Mouse (Mus musculus): Measurements from ENCODE around the gene Nek6.

Nek6 gene

DNA sequence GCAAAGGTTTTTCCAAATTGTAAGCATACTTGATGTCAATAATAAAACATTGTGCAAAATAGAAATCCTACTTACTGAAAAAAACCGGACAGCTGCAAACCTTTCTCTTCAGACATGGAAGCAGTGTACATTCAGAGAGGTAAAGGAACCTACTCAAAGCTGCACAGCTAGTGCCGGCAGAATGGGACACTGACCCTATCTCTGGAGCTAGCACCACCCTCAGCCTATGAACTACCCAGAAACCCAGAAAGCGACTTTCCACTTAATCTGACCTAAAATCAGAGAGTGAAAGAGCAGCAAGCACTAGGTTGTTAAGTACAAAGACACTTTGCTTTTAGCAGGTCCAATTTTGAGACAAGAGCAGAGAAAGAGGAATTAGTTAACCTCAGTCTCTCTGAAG is 112.0 kb downstream of the Nek6 start:
- no peak for DNase-seq (ENCODE audit: low spot score)

DNA sequence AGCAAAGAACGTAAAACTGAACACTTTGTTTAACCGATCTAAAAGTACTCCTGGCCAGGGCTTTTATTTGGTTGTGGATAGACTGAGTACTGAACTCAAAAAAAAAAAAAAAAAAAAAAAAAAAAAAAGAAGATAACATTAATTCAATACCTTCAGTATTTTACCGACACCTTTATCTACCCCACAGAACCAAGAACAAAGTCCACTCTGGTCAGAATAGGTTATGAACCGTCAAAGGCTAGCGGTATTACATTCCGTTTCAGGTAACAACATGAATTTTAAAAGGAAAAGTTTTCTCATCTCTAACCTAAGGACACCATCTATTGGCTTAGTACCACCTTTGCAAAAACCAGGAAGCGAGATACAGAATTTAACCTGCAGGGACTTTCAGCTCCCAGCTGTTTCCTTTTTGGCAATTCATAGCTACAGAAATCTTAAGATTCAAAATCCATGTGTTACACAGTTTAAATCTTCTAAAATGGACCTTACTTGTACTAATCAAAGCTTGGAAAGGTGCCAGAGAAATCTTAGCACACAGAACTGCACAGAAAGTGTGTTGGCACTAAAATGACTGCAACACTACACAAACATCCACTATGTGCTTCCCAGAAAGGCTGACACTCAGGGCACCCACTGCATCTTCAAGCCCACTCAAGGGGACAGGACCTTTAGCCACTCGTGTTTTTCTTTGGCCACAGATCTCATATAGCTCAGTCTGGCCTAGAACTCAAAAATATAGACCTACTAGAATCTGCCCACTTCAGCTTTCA is 112.6 kb downstream of the Nek6 start:
- DNase-seq (ENCODE audit: low spot score), result no peak

- no peak for DNase-seq (ENCODE audit: low spot score)
These were observed 117.4 kb downstream of the Nek6 start for GRCm38 (mm10) chr2:38628801-38629200.

- DNase-seq (ENCODE audit: low spot score), result no peak
These were observed 118.0 kb downstream of the Nek6 start for GRCm38 (mm10) chr2:38629451-38629850.

- DNase-seq (ENCODE audit: low spot score), result no peak
These were observed 119.1 kb downstream of the Nek6 start for GRCm38 (mm10) chr2:38630574-38630973.

- DNase-seq (ENCODE audit: low spot score), result no peak
These were observed 126.3 kb downstream of the Nek6 start for GRCm38 (mm10) chr2:38637716-38638267.

DNA sequence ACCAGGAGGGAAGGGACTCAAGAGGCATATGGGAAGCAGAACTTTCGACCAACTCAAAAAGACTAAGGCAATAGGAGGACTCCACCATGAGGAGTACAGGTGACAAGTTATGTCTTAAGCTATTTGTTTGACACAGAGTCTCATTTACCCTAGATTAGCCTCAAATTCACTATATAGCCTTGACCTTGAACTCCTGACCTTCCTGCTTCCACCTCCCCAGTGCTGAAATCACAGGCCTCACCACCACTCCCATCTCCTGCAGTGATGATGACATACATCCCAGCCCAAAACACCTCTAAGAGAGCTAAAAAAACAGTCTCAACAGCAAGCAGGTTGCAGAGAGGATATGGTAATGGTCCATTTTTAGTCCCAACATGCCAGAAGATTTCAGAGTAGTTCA is 130.3 kb downstream of the Nek6 start:
- DNase-seq (ENCODE audit: low spot score), result no peak

DNA sequence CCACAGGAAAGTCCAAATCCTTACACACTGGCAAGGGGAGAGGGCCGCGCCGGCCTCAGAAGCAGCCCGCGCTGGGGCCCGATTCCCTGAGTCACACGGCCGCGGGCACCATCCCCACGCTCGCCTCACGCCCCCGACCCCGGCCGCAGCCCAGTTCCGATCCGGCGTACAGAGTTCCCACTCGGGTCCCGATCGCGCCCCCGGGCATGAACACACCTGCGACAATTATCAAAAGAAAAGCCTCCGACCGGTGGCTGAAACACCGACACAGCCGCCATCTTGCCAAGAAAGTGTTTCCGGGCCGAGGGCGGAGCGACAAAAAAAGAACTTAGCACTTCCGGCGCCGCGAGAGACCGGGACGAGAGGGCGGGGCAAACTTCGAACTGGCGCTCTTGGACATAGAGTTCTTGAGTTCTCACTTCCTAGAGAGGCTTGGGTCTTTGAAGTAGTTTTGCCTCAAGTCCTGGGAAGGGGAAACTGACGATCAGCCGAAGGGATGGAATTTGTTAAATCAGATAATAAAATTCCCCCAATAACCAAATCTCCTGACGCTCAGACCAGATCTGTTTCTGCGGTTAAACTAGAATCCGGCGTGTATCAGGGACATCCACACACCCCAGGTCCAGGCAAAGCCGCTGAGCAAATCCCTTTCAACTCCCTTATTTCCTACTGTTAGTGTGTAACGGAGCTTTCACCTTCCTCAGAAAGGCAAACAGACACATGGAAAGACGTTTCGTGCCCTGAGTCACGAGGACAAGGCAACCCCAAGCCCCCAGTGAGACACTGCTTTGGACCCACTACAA is 132.4 kb downstream of the Nek6 start, which contains the start of gene Psmb7:
Gene Psmb7, minus strand, starts transcription at position 463 of the 803 bp plus-strand sequence.
- DNase-seq (ENCODE audit: low spot score), result peak; percentile 85
